Mouse (Mus musculus): ENCODE data around the gene Trip10. TPM values are rescaled to one million over a fixed set of nuclear protein-coding genes. Genes with fewer than 3 reads are reported as not detected.

The Trip10 gene
- polyA plus RNA-seq, 1 experiment from 2014 or later: 25.5 TPM

- no peaks in the 10 kb centered on the region for H3K4me1 ChIP-seq (replicated peaks; ENCODE audit: control insufficient read depth, insufficient read depth, low read length)
- H3K36me3 ChIP-seq (ENCODE audit: control insufficient read depth, insufficient read depth, low read length): no peaks in the 10 kb centered on the region
- no peak overlapping the region for H3K4me3 ChIP-seq (ENCODE audit: low read depth, low read length)
- H3K27ac ChIP-seq (ENCODE audit: low read depth, low read length): no peak overlapping the region
- ATAC-seq (replicated peaks; ENCODE audit: low FRiP score) (peak; percentile 55; the same call in 1 of the 2 replicates), DNase-seq (ENCODE audit: low spot score) (no peak)
- H3K4me2 ChIP-seq: no peak overlapping the region
- no peaks in the 10 kb centered on the region for H3K9me3 ChIP-seq (ENCODE audit: control insufficient read depth, low read length)
- no peak overlapping the region for H3K9ac ChIP-seq (ENCODE audit: low read depth, low read length)
- no peaks in the 10 kb centered on the region for H3K27me3 ChIP-seq (replicated peaks; ENCODE audit: control insufficient read depth, insufficient read depth, low read length)
- WGBS: 47% methylated on average over 13 of the region's 13 CpGs
Measured at GRCm38 (mm10) chr17:57311801-57312200, 62.5 kb downstream of the Trip10 start.

Small RNA genes within 50 kb of the gene (microRNA-seq; reads per million reads assigned to microRNA genes)
- not detected for gene Mir6978 (ENCODE audit: borderline number of aligned reads)

Other genes with a start within 250 kb of the Trip10 start
- 0.44 TPM in 1 of 2 replicates, not detected in the other for gene Pspn, start 249.4 kb upstream of the Trip10 start, polyA plus RNA-seq (2014; fragmentation: Nextera tagmentation; extraction: Ambion mirVana)
- 99.0 and 106 TPM in 2 replicates for gene Gtf2f1, start 238.2 kb upstream of the Trip10 start, polyA plus RNA-seq (2014; fragmentation: Nextera tagmentation; extraction: Ambion mirVana)
- 0.26 and 0.33 TPM in 2 replicates for gene Gm17949, start 238.0 kb upstream of the Trip10 start, polyA plus RNA-seq (2014; fragmentation: Nextera tagmentation; extraction: Ambion mirVana)
- gene Khsrp, start 217.9 kb upstream of the Trip10 start, polyA plus RNA-seq (2014; fragmentation: Nextera tagmentation; extraction: Ambion mirVana): 46.7 and 51.1 TPM in 2 replicates
- not detected in 2 replicates for gene Slc25a41, start 207.8 kb upstream of the Trip10 start, polyA plus RNA-seq (2014; fragmentation: Nextera tagmentation; extraction: Ambion mirVana)
- 3.2 and 3.4 TPM in 2 replicates for gene Crb3, start 190.3 kb upstream of the Trip10 start, polyA plus RNA-seq (2014; fragmentation: Nextera tagmentation; extraction: Ambion mirVana)
- gene Slc25a23, start 189.6 kb upstream of the Trip10 start, polyA plus RNA-seq (2014; fragmentation: Nextera tagmentation; extraction: Ambion mirVana): 5.2 and 6.3 TPM in 2 replicates
- gene Dennd1c, start 170.9 kb upstream of the Trip10 start, polyA plus RNA-seq (2014; fragmentation: Nextera tagmentation; extraction: Ambion mirVana): 2.1 and 2.2 TPM in 2 replicates
- gene Tubb4a, start 161.7 kb upstream of the Trip10 start, polyA plus RNA-seq (2014; fragmentation: Nextera tagmentation; extraction: Ambion mirVana): 4.5 and 5.0 TPM in 2 replicates
- gene Tnfsf9, start 144.1 kb upstream of the Trip10 start, polyA plus RNA-seq (2014; fragmentation: Nextera tagmentation; extraction: Ambion mirVana): 5.4 and 6.4 TPM in 2 replicates
- gene Cd70, start 99.7 kb upstream of the Trip10 start, polyA plus RNA-seq (2014; fragmentation: Nextera tagmentation; extraction: Ambion mirVana): not detected in 2 replicates
- gene Tnfsf14, start 55.3 kb upstream of the Trip10 start, polyA plus RNA-seq (2014; fragmentation: Nextera tagmentation; extraction: Ambion mirVana): 0.73 and 1.2 TPM in 2 replicates
- gene C3, start 21.3 kb upstream of the Trip10 start, polyA plus RNA-seq (2014; fragmentation: Nextera tagmentation; extraction: Ambion mirVana): 71.7 and 82.8 TPM in 2 replicates
- gene Gpr108, start 1.0 kb upstream of the Trip10 start, polyA plus RNA-seq (2014; fragmentation: Nextera tagmentation; extraction: Ambion mirVana): 26.5 and 30.7 TPM in 2 replicates
- 18.7 and 20.6 TPM in 2 replicates for gene Vav1, start 29.6 kb downstream of the Trip10 start, polyA plus RNA-seq (2014; fragmentation: Nextera tagmentation; extraction: Ambion mirVana)
- 9.6 and 10.9 TPM in 2 replicates for gene Adgre1, start 109.2 kb downstream of the Trip10 start, polyA plus RNA-seq (2014; fragmentation: Nextera tagmentation; extraction: Ambion mirVana)

Measured in liver, embryonic 11.5 days (tissue).